Mouse (Mus musculus) gastrocnemius, postnatal 14 days (tissue): Measurements from ENCODE around the gene Hic1. TPM values are rescaled to one million over a fixed set of nuclear protein-coding genes. Genes with fewer than 3 reads are reported as not detected.
"Not testable (repeated sequence)": the region's sequence is repeated elsewhere in the genome, so short reads cannot be mapped to it uniquely, and the experiment has no call there.

Source experiments
- DNase-seq: peaks from one replicate; pipeline ENCODE4 v3.0.0; 2021; ENCODE audit warnings: mixed read lengths
- intact Hi-C: fragments of 180-260 bp; cut with DNase I; formaldehyde crosslinking; loops from one replicate; pipeline ENCODE4 v1.15.1; 2025; ENCODE audit warnings: low total_unique reads
- total RNA-seq, 2 experiments: library from RNA; stranded (reverse); gene quantifications; 2 replicates each; pipeline ENCODE4 v1.2.3; 2021

Hic1 gene
- total RNA-seq, 2 experiments from 2014 or later = 12.3 to 18.9 TPM

- intact Hi-C loops = loop anchor here (5.0 kb wide), 2 partner anchors 38 to 98 kb away; no protein-coding TSS in a partner anchor
Observed at GRCm38 (mm10) chr11:75194121-75194849, 25.0 kb upstream of the Hic1 start.

GRCm38 (mm10) chr11:75193256-75194071 is 24.1 kb upstream of the Hic1 start, which contains the start of gene Rtn4rl1:
Gene Rtn4rl1, plus strand, starts transcription at chr11:75193783.
- DNase-seq = peak; percentile 69
- intact Hi-C loops = loop anchor here (5.0 kb wide), 2 partner anchors 39 to 99 kb away; no protein-coding TSS in a partner anchor

More at GRCm38 (mm10) chr11:75194121-75194849, 25.0 kb upstream of the Hic1 start:
- no peak for DNase-seq

- intact Hi-C loops = loop anchor here (5.0 kb wide), 2 partner anchors 40 to 100 kb away; no protein-coding TSS in a partner anchor
- DNase-seq = peak; percentile 84
Observed at GRCm38 (mm10) chr11:75192336-75193214, 23.3 kb upstream of the Hic1 start.

GRCm38 (mm10) chr11:75191841-75192240 is 22.5 kb upstream of the Hic1 start:
- intact Hi-C loops = loop anchor here (5.0 kb wide), 2 partner anchors 40 to 100 kb away; no protein-coding TSS in a partner anchor
- DNase-seq = no peak

GRCm38 (mm10) chr11:75190905-75191441 is 21.7 kb upstream of the Hic1 start, which contains the start of gene Dph1:
Gene Dph1, minus strand, starts transcription at chr11:75191241.
- DNase-seq = no peak
- intact Hi-C loops = loop anchor here (5.0 kb wide), 2 partner anchors 41 to 101 kb away; no protein-coding TSS in a partner anchor

- peak; percentile 83 for DNase-seq
- intact Hi-C loops = loop anchor here (5.0 kb wide), 2 partner anchors 42 to 102 kb away; no protein-coding TSS in a partner anchor
Observed at GRCm38 (mm10) chr11:75190371-75190724, 21.0 kb upstream of the Hic1 start.

GRCm38 (mm10) chr11:75189713-75190370 is 20.5 kb upstream of the Hic1 start:
- intact Hi-C loops = loop anchor here (5.0 kb wide), 2 partner anchors 42 to 102 kb away; no protein-coding TSS in a partner anchor
- no peak for DNase-seq

GRCm38 (mm10) chr11:75184986-75185385 is 15.7 kb upstream of the Hic1 start:
- no peak for DNase-seq
- intact Hi-C loops = no loop called here

- no peak for DNase-seq
- intact Hi-C loops = no loop called here
Observed at GRCm38 (mm10) chr11:75184573-75184972, 15.3 kb upstream of the Hic1 start.

- DNase-seq = no peak
- intact Hi-C loops = no loop called here
Observed at GRCm38 (mm10) chr11:75183917-75184570, 14.7 kb upstream of the Hic1 start.

GRCm38 (mm10) chr11:75178672-75179208 is 9.4 kb upstream of the Hic1 start, which contains the start of gene Ovca2:
Gene Ovca2, minus strand, starts transcription at chr11:75178835.
- peak; percentile 90 for DNase-seq
- intact Hi-C loops = no loop called here

- intact Hi-C loops = no loop called here
- DNase-seq = no peak
Observed at GRCm38 (mm10) chr11:75178011-75178410, 8.7 kb upstream of the Hic1 start.

GRCm38 (mm10) chr11:75174574-75174973 is 5.3 kb upstream of the Hic1 start:
- DNase-seq, intact Hi-C loops: not testable (repeated sequence)

GRCm38 (mm10) chr11:75173799-75174165 is 4.5 kb upstream of the Hic1 start:
- intact Hi-C loops = no loop called here

GRCm38 (mm10) chr11:75173095-75173798 is 3.9 kb upstream of the Hic1 start:
- intact Hi-C loops = no loop called here
- DNase-seq = peak; percentile 77

More at GRCm38 (mm10) chr11:75173799-75174165, 4.5 kb upstream of the Hic1 start:
- no peak for DNase-seq

GRCm38 (mm10) chr11:75172151-75173094 is 3.1 kb upstream of the Hic1 start:
- no peak for DNase-seq
- intact Hi-C loops = no loop called here
